9 mouse cellular contexts compared by ENCODE assay signal in genomic region chr1:88143966-88144675, GRCm38 (mm10). TPM values are rescaled to one million over a fixed set of nuclear protein-coding genes. Genes with fewer than 3 reads are reported as not detected.
A peak's percentile ranks its signal among the peaks of the same experiment; 100 is the strongest.
DNase-seq lines count a peak whose midpoint lies in the region; ATAC-seq and TF ChIP-seq lines count a peak whose summit lies in the region.
"Not testable (repeated sequence)": the region's sequence is repeated elsewhere in the genome, so short reads cannot be mapped to it uniquely, and the experiment has no call there.
"Had no signal": no experiment of that assay in that cellular context is flagged by ENCODE, and none has a peak within 500 bp of the region (broad histone marks: within the 10 kb centered on the region; RNA-seq: fewer than 3 reads in every experiment).

No protein-coding gene starts in this region.

- not testable (repeated sequence) for H3K4me1 ChIP-seq in lung, embryonic 14.5 days (ENCODE audit: insufficient read depth); neural tube, embryonic 14.5 days (ENCODE audit: control insufficient read depth, insufficient read depth, low read length)

- H3K36me3 ChIP-seq in lung, embryonic 14.5 days (ENCODE audit: insufficient read depth); neural tube, embryonic 14.5 days (ENCODE audit: control insufficient read depth, insufficient read depth, low read length): not testable (repeated sequence)

- H3K4me3 ChIP-seq in lung, embryonic 14.5 days (ENCODE audit: low read depth, low read length); neural tube, embryonic 14.5 days (ENCODE audit: low read depth, low read length): not testable (repeated sequence)

- not testable (repeated sequence) for H3K27me3 ChIP-seq in lung, embryonic 14.5 days (ENCODE audit: insufficient read depth, low read length); neural tube, embryonic 14.5 days (ENCODE audit: control insufficient read depth, insufficient read depth, low read length)

- H3K9ac ChIP-seq in lung, embryonic 14.5 days; neural tube, embryonic 14.5 days (replicated peaks; ENCODE audit: low read depth, low read length): not testable (repeated sequence)

- not testable (repeated sequence) for H3K4me2 ChIP-seq in lung, embryonic 14.5 days; neural tube, embryonic 14.5 days (ENCODE audit: low read depth, low read length)

- TF ChIP-seq CTCF in lung, embryonic 14.5 days (IDR thresholded peaks at IDR 0.05; ENCODE audit: low read depth): peak; percentile 52

- DNase-seq in ES-CJ7 (ENCODE audit: low read depth, low spot score): peak; percentile 19
- peak; percentile 61 for DNase-seq in heart, postnatal 4 days
- DNase-seq in kidney, postnatal 25 days: peak; percentile 81 to 86
- peak; percentile 57 for DNase-seq in lung, embryonic 14.5 days
- DNase-seq in testis, postnatal 14 days (ENCODE audit: low spot score): peak; percentile 16

- WGBS in lung, embryonic 14.5 days: 4% methylated on average over 5 of the region's 5 CpGs
- 2% methylated on average over 5 of the region's 5 CpGs for WGBS in neural tube, embryonic 14.5 days

- not testable (repeated sequence) for H3K27ac ChIP-seq in lung, embryonic 14.5 days (ENCODE audit: low read depth); neural tube, embryonic 14.5 days (ENCODE audit: low read depth, low read length)

- ATAC-seq in cerebellum, adult (ENCODE audit: insufficient number of reproducible peaks, low FRiP score, low TSS enrichment): peak; percentile 70
- ATAC-seq in erythroblast, adult 5-6 weeks (replicated peaks; ENCODE audit: low FRiP score, poor library complexity, severe bottlenecking): peak; percentile 76
- peak; percentile 63; the same call in 1 of the 2 replicates for ATAC-seq in lung, embryonic 14.5 days (ENCODE audit: insufficient read depth)
- peak; percentile 63; the same call in 1 of the 2 replicates for ATAC-seq in neural tube, embryonic 14.5 days (ENCODE audit: low read depth)

- not testable (repeated sequence) for H3K9me3 ChIP-seq in lung, embryonic 14.5 days (ENCODE audit: low read depth, low read length); neural tube, embryonic 14.5 days (ENCODE audit: control insufficient read depth, low read length)

RNA-seq across cellular contexts. Expression of gene Ugt1a6a, which starts 9.5 kb away (rescaled TPM):
- 1.3 TPM in 1 of 2 replicates, not detected in the other for total RNA-seq in erythroblast, adult 5-6 weeks (2015; ENCODE audit: low replicate concordance)
- total RNA-seq in erythroblast, adult 5-6 weeks (2017; ENCODE audit: low replicate concordance): 0.70 and 2.3 TPM in 2 replicates
- under 1 TPM; 0.63 to 0.81 TPM for total RNA-seq in heart, postnatal 4 days (2021)
- polyA plus RNA-seq in lung, embryonic 14.5 days (2014; fragmentation: Nextera tagmentation; extraction: Ambion mirVana): 0.96 and 1.2 TPM in 2 replicates
- polyA plus RNA-seq in neural tube, embryonic 14.5 days (2014; fragmentation: Nextera tagmentation; extraction: Ambion mirVana): 0.76 and 1.6 TPM in 2 replicates

RNA-seq across cellular contexts. Expression of gene Ugt1a5, which starts 21.7 kb away (rescaled TPM):
- total RNA-seq in erythroblast, adult 5-6 weeks (2015; ENCODE audit: low replicate concordance): not detected in 2 replicates
- not detected in 2 replicates for total RNA-seq in erythroblast, adult 5-6 weeks (2017; ENCODE audit: low replicate concordance)
- total RNA-seq in heart, postnatal 4 days (2021): not detected
- 0.08 TPM in 1 of 2 replicates, not detected in the other for polyA plus RNA-seq in lung, embryonic 14.5 days (2014; fragmentation: Nextera tagmentation; extraction: Ambion mirVana)
- polyA plus RNA-seq in neural tube, embryonic 14.5 days (2014; fragmentation: Nextera tagmentation; extraction: Ambion mirVana): not detected in 2 replicates

RNA-seq across cellular contexts. Expression of gene Ugt1a6b, which starts 41.1 kb away (rescaled TPM):
- total RNA-seq in erythroblast, adult 5-6 weeks (2015; ENCODE audit: low replicate concordance): not detected in 2 replicates
- not detected in 2 replicates for total RNA-seq in erythroblast, adult 5-6 weeks (2017; ENCODE audit: low replicate concordance)
- 1 to 10 TPM in 1 of 2 experiments, not detected in 1; 1.1 TPM for total RNA-seq in heart, postnatal 4 days (2021)
- 0.38 TPM in 1 of 2 replicates, not detected in the other for polyA plus RNA-seq in lung, embryonic 14.5 days (2014; fragmentation: Nextera tagmentation; extraction: Ambion mirVana)
- not detected in 2 replicates for polyA plus RNA-seq in neural tube, embryonic 14.5 days (2014; fragmentation: Nextera tagmentation; extraction: Ambion mirVana)
- polyA plus RNA-seq: intestine, embryonic 14.5 days had no signal

RNA-seq across cellular contexts. Expression of gene Ugt1a7c, which starts 49.3 kb away (rescaled TPM):
- total RNA-seq in erythroblast, adult 5-6 weeks (2015; ENCODE audit: low replicate concordance): 7.1 and 15.5 TPM in 2 replicates
- total RNA-seq in erythroblast, adult 5-6 weeks (2017; ENCODE audit: low replicate concordance): 9.9 and 11.0 TPM in 2 replicates
- total RNA-seq in heart, postnatal 4 days (2021): 1 to 10 TPM in 1 of 2 experiments, under 1 TPM in 1; 0.72 to 1.2 TPM
- 1.5 and 1.7 TPM in 2 replicates for polyA plus RNA-seq in lung, embryonic 14.5 days (2014; fragmentation: Nextera tagmentation; extraction: Ambion mirVana)
- polyA plus RNA-seq in neural tube, embryonic 14.5 days (2014; fragmentation: Nextera tagmentation; extraction: Ambion mirVana): 0.32 and 1.1 TPM in 2 replicates

RNA-seq across cellular contexts. Expression of gene Ugt1a2, which starts 56.3 kb away (rescaled TPM):
- total RNA-seq in erythroblast, adult 5-6 weeks (2015; ENCODE audit: low replicate concordance): not detected in 2 replicates
- not detected in 2 replicates for total RNA-seq in erythroblast, adult 5-6 weeks (2017; ENCODE audit: low replicate concordance)
- not detected for total RNA-seq in heart, postnatal 4 days (2021)
- not detected in 2 replicates for polyA plus RNA-seq in lung, embryonic 14.5 days (2014; fragmentation: Nextera tagmentation; extraction: Ambion mirVana)
- 0.15 TPM in 1 of 2 replicates, not detected in the other for polyA plus RNA-seq in neural tube, embryonic 14.5 days (2014; fragmentation: Nextera tagmentation; extraction: Ambion mirVana)

Comparison
In these comparisons a context has a peak if more than half of its experiments do, and no peak if none do; other contexts are left out.
1. DNase-seq: peak in every context shown above with its lines; median percentile 84 in kidney, postnatal 25 days; 61 in heart, postnatal 4 days; 57 in lung, embryonic 14.5 days; 19 in ES-CJ7; 16 in testis, postnatal 14 days.